ENCODE assay signal across 12 mouse cellular contexts in the genomic region with DNA sequence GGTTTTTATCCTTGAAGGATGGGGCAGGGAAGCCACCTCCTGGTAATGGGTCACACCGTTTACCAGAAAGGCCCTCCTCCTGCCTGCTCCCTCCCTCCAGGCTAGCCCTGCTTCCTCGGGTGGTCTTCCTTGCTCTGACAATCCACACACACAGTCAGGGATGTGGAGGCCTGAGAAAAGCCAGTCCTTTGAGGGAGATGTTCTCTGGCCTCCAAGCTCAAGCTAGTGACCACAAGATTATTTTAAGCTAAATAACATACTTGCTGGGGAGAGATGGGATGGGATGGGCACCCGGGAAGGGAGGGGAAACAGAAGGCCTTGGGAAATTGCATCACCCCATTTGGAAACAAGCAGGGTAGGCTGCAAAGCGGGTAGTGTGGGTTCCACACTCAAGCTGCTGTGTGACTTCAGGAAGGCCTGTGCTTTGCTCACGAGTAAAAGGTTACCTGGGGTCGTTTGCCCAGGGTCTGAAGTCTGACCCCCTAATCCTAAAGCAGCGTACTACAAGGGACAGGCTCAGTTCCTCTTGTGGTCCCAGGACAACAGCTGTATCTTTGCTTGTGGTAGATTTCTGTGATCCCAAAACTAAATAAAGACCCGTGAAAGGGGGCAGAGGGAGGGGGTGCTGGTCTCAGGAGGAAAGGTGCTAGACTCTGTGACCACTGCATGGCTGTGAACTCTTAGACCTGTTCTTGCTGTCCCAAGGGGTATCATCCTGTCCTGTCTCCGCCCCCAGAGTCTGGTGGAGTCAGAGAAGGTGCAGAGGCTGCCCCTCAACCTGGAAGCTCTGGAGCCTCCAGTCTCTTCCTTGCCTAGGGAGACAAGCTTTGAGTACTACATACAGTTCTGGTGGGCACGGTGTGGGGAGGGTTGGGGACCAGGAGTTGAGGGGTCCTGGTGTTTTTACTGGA. TPM values are rescaled to one million over a fixed set of nuclear protein-coding genes. Genes with fewer than 3 reads are reported as not detected.
A peak's percentile ranks its signal among the peaks of the same experiment; 100 is the strongest.
DNase-seq lines count a peak whose midpoint lies in the region; ATAC-seq and TF ChIP-seq lines count a peak whose summit lies in the region.
"Had no signal": no experiment of that assay in that cellular context is flagged by ENCODE, and none has a peak within 500 bp of the region (broad histone marks: within the 10 kb centered on the region; RNA-seq: fewer than 3 reads in every experiment).

No protein-coding gene starts in this region.

- no peak for ATAC-seq in forebrain, embryonic 14.5 days
- no peak for ATAC-seq in lung, embryonic 14.5 days (ENCODE audit: insufficient read depth)
- ATAC-seq in intestine, embryonic 15.5 days: no peak
- no peak for ATAC-seq in stomach, embryonic 15.5 days (ENCODE audit: insufficient read depth, low FRiP score, low read depth)
- no peak for ATAC-seq in forebrain, postnatal 0 days
- ATAC-seq: forebrain, embryonic 13.5 days had no signal

- H3K27ac ChIP-seq in forebrain, embryonic 10.5 days: no peak overlapping the region
- H3K27ac ChIP-seq in forebrain, embryonic 14.5 days (ENCODE audit: low read depth, low read length): no peak overlapping the region
- no peak overlapping the region for H3K27ac ChIP-seq in lung, embryonic 14.5 days (ENCODE audit: low read depth)
- no peak overlapping the region for H3K27ac ChIP-seq in intestine, embryonic 15.5 days
- no peak overlapping the region for H3K27ac ChIP-seq in stomach, embryonic 15.5 days
- no peak overlapping the region for H3K27ac ChIP-seq in forebrain, postnatal 0 days (ENCODE audit: low read depth, low read length)
- H3K27ac ChIP-seq: forebrain, embryonic 13.5 days had no signal

- H3K4me3 ChIP-seq in forebrain, embryonic 10.5 days: 0 out of 2 replicates have a peak overlapping the region, but pooled peaks have one; percentile 57
- H3K4me3 ChIP-seq in forebrain, embryonic 14.5 days (ENCODE audit: low read depth, low read length): no peak overlapping the region
- H3K4me3 ChIP-seq in lung, embryonic 14.5 days (ENCODE audit: low read depth, low read length): peak overlapping the region; percentile 17; the same call in 1 of the 2 replicates
- no peak overlapping the region for H3K4me3 ChIP-seq in intestine, embryonic 15.5 days (replicated peaks)
- H3K4me3 ChIP-seq in stomach, embryonic 15.5 days (replicated peaks): peak overlapping the region; percentile 40; the same call in 1 of the 2 replicates
- H3K4me3 ChIP-seq in forebrain, postnatal 0 days (ENCODE audit: low read depth, low read length): no peak overlapping the region

- no peaks in the 10 kb centered on the region for H3K36me3 ChIP-seq in forebrain, embryonic 10.5 days (replicated peaks)
- H3K36me3 ChIP-seq in forebrain, embryonic 14.5 days (ENCODE audit: control insufficient read depth, insufficient read depth, low read length): no peaks in the 10 kb centered on the region
- H3K36me3 ChIP-seq in lung, embryonic 14.5 days (ENCODE audit: insufficient read depth): no peaks in the 10 kb centered on the region
- no peaks in the 10 kb centered on the region for H3K36me3 ChIP-seq in intestine, embryonic 15.5 days
- no peaks in the 10 kb centered on the region for H3K36me3 ChIP-seq in stomach, embryonic 15.5 days
- no peaks in the 10 kb centered on the region for H3K36me3 ChIP-seq in forebrain, postnatal 0 days (ENCODE audit: insufficient read depth)

- WGBS in forebrain, embryonic 10.5 days: 22% methylated on average over 10 of the region's 10 CpGs
- WGBS in forebrain, embryonic 14.5 days: 25% methylated on average over 10 of the region's 10 CpGs
- WGBS in lung, embryonic 14.5 days: 38% methylated on average over 10 of the region's 10 CpGs
- WGBS in intestine, embryonic 15.5 days: 43% methylated on average over 10 of the region's 10 CpGs
- WGBS in stomach, embryonic 15.5 days: 43% methylated on average over 10 of the region's 10 CpGs
- 31% methylated on average over 10 of the region's 10 CpGs for WGBS in forebrain, postnatal 0 days

- H3K4me2 ChIP-seq in forebrain, embryonic 14.5 days (ENCODE audit: low read length): no peak overlapping the region
- H3K4me2 ChIP-seq in lung, embryonic 14.5 days: peak overlapping the region; percentile 2; the same call in 1 of the 2 replicates
- peak overlapping the region; percentile 84; the same call in 1 of the 2 replicates for H3K4me2 ChIP-seq in intestine, embryonic 15.5 days (replicated peaks)
- peak overlapping the region; percentile 21 for H3K4me2 ChIP-seq in stomach, embryonic 15.5 days
- H3K4me2 ChIP-seq in forebrain, postnatal 0 days (ENCODE audit: low read depth): no peak overlapping the region
- H3K4me2 ChIP-seq: forebrain, embryonic 13.5 days had no signal

- no peak overlapping the region for H3K9ac ChIP-seq in forebrain, embryonic 14.5 days (ENCODE audit: low read length)
- no peak overlapping the region; the same call in 1 of the 2 replicates for H3K9ac ChIP-seq in lung, embryonic 14.5 days
- H3K9ac ChIP-seq in intestine, embryonic 15.5 days: no peak overlapping the region
- no peak overlapping the region for H3K9ac ChIP-seq in stomach, embryonic 15.5 days
- H3K9ac ChIP-seq in forebrain, postnatal 0 days: no peak overlapping the region
- H3K9ac ChIP-seq: forebrain, embryonic 13.5 days had no signal

- no peak for TF ChIP-seq CTCF in lung, embryonic 14.5 days (IDR thresholded peaks at IDR 0.05; ENCODE audit: low read depth)
- no peak for TF ChIP-seq CTCF in forebrain, postnatal 0 days (IDR thresholded peaks at IDR 0.05; ENCODE audit: low read depth)

- peaks cover 97% of the 10 kb centered on the region for H3K27me3 ChIP-seq in forebrain, embryonic 10.5 days (ENCODE audit: poor library complexity, severe bottlenecking)
- H3K27me3 ChIP-seq in forebrain, embryonic 14.5 days (replicated peaks; ENCODE audit: control insufficient read depth, insufficient read depth, low read length): peaks cover 81% of the 10 kb centered on the region
- H3K27me3 ChIP-seq in lung, embryonic 14.5 days (ENCODE audit: insufficient read depth, low read length): peaks cover 77% of the 10 kb centered on the region
- peaks cover 78% of the 10 kb centered on the region for H3K27me3 ChIP-seq in intestine, embryonic 15.5 days (replicated peaks)
- H3K27me3 ChIP-seq in stomach, embryonic 15.5 days (replicated peaks): peaks cover 76% of the 10 kb centered on the region
- peaks cover 83% of the 10 kb centered on the region for H3K27me3 ChIP-seq in forebrain, postnatal 0 days (ENCODE audit: insufficient read depth, low read length)

- no peak for DNase-seq in forebrain, embryonic 10.5 days (ENCODE audit: extremely low spot score, low spot score)
- no peak for DNase-seq in forebrain, embryonic 14.5 days (ENCODE audit: low spot score)
- DNase-seq in lung, embryonic 14.5 days: no peak
- DNase-seq in lung, postnatal 25 days (ENCODE audit: low spot score): no peak
- no peak for DNase-seq in natural killer cell, adult 2 months (ENCODE audit: low spot score in 2 of 2)
- no peak for DNase-seq in forebrain, postnatal 0 days
- DNase-seq: cerebellum, adult 11 months had no signal

- 0 out of 2 replicates have a peak, but pooled peaks cover 4% of the 10 kb centered on the region for H3K9me3 ChIP-seq in forebrain, embryonic 10.5 days
- no peaks in the 10 kb centered on the region for H3K9me3 ChIP-seq in forebrain, embryonic 14.5 days (replicated peaks; ENCODE audit: control insufficient read depth, low read length)
- H3K9me3 ChIP-seq in lung, embryonic 14.5 days (ENCODE audit: low read depth, low read length): no peaks in the 10 kb centered on the region
- no peaks in the 10 kb centered on the region for H3K9me3 ChIP-seq in intestine, embryonic 15.5 days
- no peaks in the 10 kb centered on the region for H3K9me3 ChIP-seq in stomach, embryonic 15.5 days
- H3K9me3 ChIP-seq in forebrain, postnatal 0 days (ENCODE audit: low read length): no peaks in the 10 kb centered on the region
- H3K9me3 ChIP-seq: forebrain, embryonic 13.5 days had no signal

- H3K4me1 ChIP-seq in forebrain, embryonic 10.5 days: peaks cover 75% of the 10 kb centered on the region
- H3K4me1 ChIP-seq in forebrain, embryonic 14.5 days (ENCODE audit: control insufficient read depth, insufficient read depth, low read length): peaks cover 5% of the 10 kb centered on the region
- H3K4me1 ChIP-seq in lung, embryonic 14.5 days (ENCODE audit: insufficient read depth): peaks cover 8% of the 10 kb centered on the region; the same call in 1 of the 2 replicates
- H3K4me1 ChIP-seq in intestine, embryonic 15.5 days (replicated peaks): peaks cover 42% of the 10 kb centered on the region
- peaks cover 24% of the 10 kb centered on the region for H3K4me1 ChIP-seq in stomach, embryonic 15.5 days
- H3K4me1 ChIP-seq in forebrain, postnatal 0 days (ENCODE audit: insufficient read depth): peaks cover 7% of the 10 kb centered on the region; the same call in 1 of the 2 replicates

RNA-seq across cellular contexts. Expression of a gene that starts 1.9 kb away (rescaled TPM):
- 2.1 and 4.4 TPM in 2 replicates for polyA plus RNA-seq in forebrain, embryonic 10.5 days (2016; fragmentation: Nextera tagmentation; extraction: Ambion mirVana)
- polyA plus RNA-seq in forebrain, embryonic 14.5 days (2014; fragmentation: Nextera tagmentation; extraction: Ambion mirVana): 0.28 and 1.1 TPM in 2 replicates
- polyA plus RNA-seq in lung, embryonic 14.5 days (2014; fragmentation: Nextera tagmentation; extraction: Ambion mirVana): 2.0 and 3.4 TPM in 2 replicates
- 4.9 and 5.7 TPM in 2 replicates for polyA plus RNA-seq in intestine, embryonic 15.5 days (2015; fragmentation: Nextera tagmentation; extraction: Ambion mirVana)
- polyA plus RNA-seq in stomach, embryonic 15.5 days (2015; fragmentation: Nextera tagmentation; extraction: Ambion mirVana): 8.5 and 13.5 TPM in 2 replicates
- total RNA-seq in forebrain, postnatal 0 days (2014; rRNA removed): 1.0 and 4.8 TPM in 2 replicates
- 0.33 and 1.2 TPM in 2 replicates for polyA plus RNA-seq in forebrain, postnatal 0 days (2015; fragmentation: Nextera tagmentation; extraction: Ambion mirVana)
- polyA plus RNA-seq: neural tube, embryonic 14.5 days had no signal

RNA-seq across cellular contexts. Expression of a gene that starts 27.4 kb away (rescaled TPM):
- 5.2 and 5.6 TPM in 2 replicates for polyA plus RNA-seq in forebrain, embryonic 10.5 days (2016; fragmentation: Nextera tagmentation; extraction: Ambion mirVana)
- polyA plus RNA-seq in forebrain, embryonic 14.5 days (2014; fragmentation: Nextera tagmentation; extraction: Ambion mirVana): 2.2 and 2.7 TPM in 2 replicates
- 10.3 and 10.7 TPM in 2 replicates for polyA plus RNA-seq in lung, embryonic 14.5 days (2014; fragmentation: Nextera tagmentation; extraction: Ambion mirVana)
- 11.1 and 11.5 TPM in 2 replicates for polyA plus RNA-seq in intestine, embryonic 15.5 days (2015; fragmentation: Nextera tagmentation; extraction: Ambion mirVana)
- polyA plus RNA-seq in stomach, embryonic 15.5 days (2015; fragmentation: Nextera tagmentation; extraction: Ambion mirVana): 8.5 and 8.7 TPM in 2 replicates
- total RNA-seq in forebrain, postnatal 0 days (2014; rRNA removed): 2.1 TPM in 2 replicates
- 1.5 and 2.0 TPM in 2 replicates for polyA plus RNA-seq in forebrain, postnatal 0 days (2015; fragmentation: Nextera tagmentation; extraction: Ambion mirVana)

RNA-seq across cellular contexts. Expression of a gene that starts 37.6 kb away (rescaled TPM):
- 0.25 TPM in 1 of 2 replicates, not detected in the other for polyA plus RNA-seq in forebrain, embryonic 10.5 days (2016; fragmentation: Nextera tagmentation; extraction: Ambion mirVana)
- 2.4 and 2.8 TPM in 2 replicates for polyA plus RNA-seq in forebrain, embryonic 14.5 days (2014; fragmentation: Nextera tagmentation; extraction: Ambion mirVana)
- 0.50 and 0.68 TPM in 2 replicates for polyA plus RNA-seq in lung, embryonic 14.5 days (2014; fragmentation: Nextera tagmentation; extraction: Ambion mirVana)
- polyA plus RNA-seq in intestine, embryonic 15.5 days (2015; fragmentation: Nextera tagmentation; extraction: Ambion mirVana): 1.6 and 2.0 TPM in 2 replicates
- 1.4 and 1.7 TPM in 2 replicates for polyA plus RNA-seq in stomach, embryonic 15.5 days (2015; fragmentation: Nextera tagmentation; extraction: Ambion mirVana)
- 3.7 and 4.4 TPM in 2 replicates for total RNA-seq in forebrain, postnatal 0 days (2014; rRNA removed)
- polyA plus RNA-seq in forebrain, postnatal 0 days (2015; fragmentation: Nextera tagmentation; extraction: Ambion mirVana): 10.5 and 12.9 TPM in 2 replicates
- total RNA-seq: hematopoietic stem cell, adult 5-6 weeks had no signal

RNA-seq across cellular contexts. Expression of a gene that starts 41.4 kb away (rescaled TPM):
- 7.1 and 9.8 TPM in 2 replicates for polyA plus RNA-seq in forebrain, embryonic 10.5 days (2016; fragmentation: Nextera tagmentation; extraction: Ambion mirVana)
- 0.84 and 0.99 TPM in 2 replicates for polyA plus RNA-seq in forebrain, embryonic 14.5 days (2014; fragmentation: Nextera tagmentation; extraction: Ambion mirVana)
- 8.1 and 10.8 TPM in 2 replicates for polyA plus RNA-seq in lung, embryonic 14.5 days (2014; fragmentation: Nextera tagmentation; extraction: Ambion mirVana)
- 17.7 and 19.9 TPM in 2 replicates for polyA plus RNA-seq in intestine, embryonic 15.5 days (2015; fragmentation: Nextera tagmentation; extraction: Ambion mirVana)
- 25.4 and 30.3 TPM in 2 replicates for polyA plus RNA-seq in stomach, embryonic 15.5 days (2015; fragmentation: Nextera tagmentation; extraction: Ambion mirVana)
- total RNA-seq in forebrain, postnatal 0 days (2014; rRNA removed): 5.1 and 5.4 TPM in 2 replicates
- polyA plus RNA-seq in forebrain, postnatal 0 days (2015; fragmentation: Nextera tagmentation; extraction: Ambion mirVana): 3.7 and 5.2 TPM in 2 replicates
- total RNA-seq: hematopoietic stem cell, adult 5-6 weeks had no signal

Comparison
In these comparisons a context has a peak if more than half of its experiments do, and no peak if none do; other contexts are left out.
1. H3K4me3 ChIP-seq: peak in forebrain, embryonic 10.5 days (single experiment), lung, embryonic 14.5 days (single experiment) and stomach, embryonic 15.5 days (single experiment); none in forebrain, embryonic 14.5 days (single experiment), intestine, embryonic 15.5 days (single experiment) and forebrain, postnatal 0 days (single experiment).
2. H3K4me2 ChIP-seq: peak in lung, embryonic 14.5 days (single experiment), intestine, embryonic 15.5 days (single experiment) and stomach, embryonic 15.5 days (single experiment); none in forebrain, embryonic 14.5 days (single experiment) and forebrain, postnatal 0 days (single experiment).